Mouse (Mus musculus): ENCODE results near the gene Crcp. TPM values are rescaled to one million over a fixed set of nuclear protein-coding genes. Genes with fewer than 3 reads are reported as not detected.

Crcp gene
- polyA plus RNA-seq, 1 experiment from 2014 or later, result 50.7 TPM

- 76% methylated on average over 12 of the region's 12 CpGs for WGBS
- Histone ChIP-seq H3K9ac (ENCODE audit: low read length) (no peak overlapping the region), H3K27me3 (replicated peaks; ENCODE audit: control insufficient read depth, insufficient read depth, low read length) (no peaks in the 10 kb centered on the region)
These were observed 30.6 kb downstream of the Crcp start for GRCm38 (mm10) chr5:130059413-130060328.

GRCm38 (mm10) chr5:130060329-130060665, 31.2 kb downstream of the Crcp start:
- no peak for ATAC-seq
- Histone ChIP-seq H3K27ac (ENCODE audit: low read depth, low read length) (no peak overlapping the region), H3K4me1 (ENCODE audit: control insufficient read depth, insufficient read depth, low read length) (no peaks in the 10 kb centered on the region), H3K9ac (ENCODE audit: low read length) (no peak overlapping the region), H3K36me3 (ENCODE audit: control insufficient read depth, insufficient read depth, low read length) (peaks cover 23% of the 10 kb centered on the region), H3K4me3 (ENCODE audit: low read depth, low read length) (no peak overlapping the region), H3K9me3 (replicated peaks; ENCODE audit: control insufficient read depth, low read length) (no peaks in the 10 kb centered on the region), H3K4me2 (ENCODE audit: low read length) (no peak overlapping the region), H3K27me3 (replicated peaks; ENCODE audit: control insufficient read depth, insufficient read depth, low read length) (no peaks in the 10 kb centered on the region)
- no peak for DNase-seq (ENCODE audit: low spot score)
- 89% methylated on average over 4 of the region's 4 CpGs for WGBS

More at GRCm38 (mm10) chr5:130059413-130060328, 30.6 kb downstream of the Crcp start:
- Histone ChIP-seq H3K4me3 (ENCODE audit: low read depth, low read length) (no peak overlapping the region), H3K36me3 (ENCODE audit: control insufficient read depth, insufficient read depth, low read length) (peaks cover 23% of the 10 kb centered on the region), H3K4me1 (ENCODE audit: control insufficient read depth, insufficient read depth, low read length) (no peaks in the 10 kb centered on the region), H3K27ac (ENCODE audit: low read depth, low read length) (no peak overlapping the region), H3K4me2 (ENCODE audit: low read length) (no peak overlapping the region), H3K9me3 (replicated peaks; ENCODE audit: control insufficient read depth, low read length) (no peaks in the 10 kb centered on the region)
- DNase-seq (ENCODE audit: low spot score), result no peak
- 0 out of 2 replicates have a peak, but pooled peaks have one; percentile 23 for ATAC-seq

GRCm38 (mm10) chr5:130062096-130062495, 33.0 kb downstream of the Crcp start:
- no peak overlapping the region for H3K4me2 ChIP-seq (ENCODE audit: low read length)
- no peaks in the 10 kb centered on the region for H3K27me3 ChIP-seq (replicated peaks; ENCODE audit: control insufficient read depth, insufficient read depth, low read length)
- H3K4me3 ChIP-seq (ENCODE audit: low read depth, low read length), result no peak overlapping the region
- no peak overlapping the region for H3K9ac ChIP-seq (ENCODE audit: low read length)
- no peaks in the 10 kb centered on the region for H3K9me3 ChIP-seq (replicated peaks; ENCODE audit: control insufficient read depth, low read length)
- WGBS, result 82% methylated on average over 2 of the region's 2 CpGs
- H3K36me3 ChIP-seq (ENCODE audit: control insufficient read depth, insufficient read depth, low read length), result peaks cover 23% of the 10 kb centered on the region
- DNase-seq (ENCODE audit: low spot score) (no peak), ATAC-seq (no peak)
- H3K4me1 ChIP-seq (ENCODE audit: control insufficient read depth, insufficient read depth, low read length), result no peaks in the 10 kb centered on the region
- no peak overlapping the region; the same call in 1 of the 2 replicates for H3K27ac ChIP-seq (ENCODE audit: low read depth, low read length)

GRCm38 (mm10) chr5:130063760-130064159, 34.7 kb downstream of the Crcp start:
- no peak overlapping the region for H3K27ac ChIP-seq (ENCODE audit: low read depth, low read length)
- H3K27me3 ChIP-seq (replicated peaks; ENCODE audit: control insufficient read depth, insufficient read depth, low read length), result no peaks in the 10 kb centered on the region
- no peaks in the 10 kb centered on the region for H3K4me1 ChIP-seq (ENCODE audit: control insufficient read depth, insufficient read depth, low read length)
- H3K4me3 ChIP-seq (ENCODE audit: low read depth, low read length), result no peak overlapping the region
- H3K9ac ChIP-seq (ENCODE audit: low read length), result no peak overlapping the region
- WGBS, result 78% methylated on average over 2 of the region's 2 CpGs
- DNase-seq (ENCODE audit: low spot score), result no peak
- H3K36me3 ChIP-seq (ENCODE audit: control insufficient read depth, insufficient read depth, low read length), result peaks cover 23% of the 10 kb centered on the region
- no peaks in the 10 kb centered on the region for H3K9me3 ChIP-seq (replicated peaks; ENCODE audit: control insufficient read depth, low read length)
- no peak overlapping the region for H3K4me2 ChIP-seq (ENCODE audit: low read length)
- ATAC-seq, result no peak

GRCm38 (mm10) chr5:130065579-130065978, 36.5 kb downstream of the Crcp start:
- Histone ChIP-seq H3K9me3 (replicated peaks; ENCODE audit: control insufficient read depth, low read length) (no peaks in the 10 kb centered on the region), H3K4me2 (ENCODE audit: low read length) (no peak overlapping the region), H3K9ac (ENCODE audit: low read length) (no peak overlapping the region), H3K4me1 (ENCODE audit: control insufficient read depth, insufficient read depth, low read length) (no peaks in the 10 kb centered on the region), H3K27ac (ENCODE audit: low read depth, low read length) (no peak overlapping the region), H3K36me3 (ENCODE audit: control insufficient read depth, insufficient read depth, low read length) (peaks cover 7% of the 10 kb centered on the region), H3K4me3 (ENCODE audit: low read depth, low read length) (no peak overlapping the region), H3K27me3 (replicated peaks; ENCODE audit: control insufficient read depth, insufficient read depth, low read length) (no peaks in the 10 kb centered on the region)
- ATAC-seq (no peak), DNase-seq (ENCODE audit: low spot score) (no peak)
- 93% methylated on average over 1 of the region's 1 CpGs for WGBS

- no peak overlapping the region for H3K4me3 ChIP-seq (ENCODE audit: low read depth, low read length)
- no peak for ATAC-seq
- H3K4me2 ChIP-seq (ENCODE audit: low read length), result no peak overlapping the region
- no peak for DNase-seq (ENCODE audit: low spot score)
- H3K27me3 ChIP-seq (replicated peaks; ENCODE audit: control insufficient read depth, insufficient read depth, low read length), result no peaks in the 10 kb centered on the region
- H3K9me3 ChIP-seq (replicated peaks; ENCODE audit: control insufficient read depth, low read length), result no peaks in the 10 kb centered on the region
- H3K27ac ChIP-seq (ENCODE audit: low read depth, low read length), result no peak overlapping the region
- no peaks in the 10 kb centered on the region for H3K4me1 ChIP-seq (ENCODE audit: control insufficient read depth, insufficient read depth, low read length)
- 74% methylated on average over 3 of the region's 3 CpGs for WGBS
- no peak overlapping the region for H3K9ac ChIP-seq (ENCODE audit: low read length)
- H3K36me3 ChIP-seq (ENCODE audit: control insufficient read depth, insufficient read depth, low read length), result no peaks in the 10 kb centered on the region
These were observed 38.8 kb downstream of the Crcp start for GRCm38 (mm10) chr5:130067841-130068264.

GRCm38 (mm10) chr5:130073026-130073425, 43.9 kb downstream of the Crcp start, which contains the start of gene Tpst1:
Gene Tpst1 (plus strand): TSS chr5:130073326.
- H3K4me1 ChIP-seq (ENCODE audit: control insufficient read depth, insufficient read depth, low read length), result no peaks in the 10 kb centered on the region
- no peak within 1 kb of the TSS for H3K9ac ChIP-seq (ENCODE audit: low read length)
- no peak for ATAC-seq
- no peak for DNase-seq (ENCODE audit: low spot score)
- H3K4me2 ChIP-seq (ENCODE audit: low read length), result no peak within 1 kb of the TSS
- no peaks in the 10 kb centered on the region for H3K36me3 ChIP-seq (ENCODE audit: control insufficient read depth, insufficient read depth, low read length)
- no peak within 1 kb of the TSS for H3K4me3 ChIP-seq (ENCODE audit: low read depth, low read length)
- H3K27ac ChIP-seq (ENCODE audit: low read depth, low read length), result no peak within 1 kb of the TSS
- H3K27me3 ChIP-seq (replicated peaks; ENCODE audit: control insufficient read depth, insufficient read depth, low read length), result no peaks in the 10 kb centered on the region
- H3K9me3 ChIP-seq (replicated peaks; ENCODE audit: control insufficient read depth, low read length), result no peaks in the 10 kb centered on the region
- 89% methylated on average over 6 of the region's 6 CpGs for WGBS

GRCm38 (mm10) chr5:130074491-130074890, 45.4 kb downstream of the Crcp start:
- peaks cover 3% of the 10 kb centered on the region; the same call in 1 of the 2 replicates for H3K4me1 ChIP-seq (ENCODE audit: control insufficient read depth, insufficient read depth, low read length)
- no peak overlapping the region for H3K4me2 ChIP-seq (ENCODE audit: low read length)
- no peak for DNase-seq (ENCODE audit: low spot score)
- WGBS, result 70% methylated on average over 6 of the region's 6 CpGs
- H3K27ac ChIP-seq (ENCODE audit: low read depth, low read length), result no peak overlapping the region
- H3K27me3 ChIP-seq (replicated peaks; ENCODE audit: control insufficient read depth, insufficient read depth, low read length), result no peaks in the 10 kb centered on the region
- H3K9ac ChIP-seq (ENCODE audit: low read length), result no peak overlapping the region
- ATAC-seq, result no peak
- H3K36me3 ChIP-seq (ENCODE audit: control insufficient read depth, insufficient read depth, low read length), result no peaks in the 10 kb centered on the region
- H3K4me3 ChIP-seq (ENCODE audit: low read depth, low read length), result no peak overlapping the region
- no peaks in the 10 kb centered on the region for H3K9me3 ChIP-seq (replicated peaks; ENCODE audit: control insufficient read depth, low read length)

GRCm38 (mm10) chr5:130076396-130076795, 47.3 kb downstream of the Crcp start:
- DNase-seq (ENCODE audit: low spot score) (no peak), ATAC-seq (no peak)
- H3K27ac ChIP-seq (ENCODE audit: low read depth, low read length), result no peak overlapping the region
- no peaks in the 10 kb centered on the region for H3K27me3 ChIP-seq (replicated peaks; ENCODE audit: control insufficient read depth, insufficient read depth, low read length)
- peaks cover 3% of the 10 kb centered on the region; the same call in 1 of the 2 replicates for H3K4me1 ChIP-seq (ENCODE audit: control insufficient read depth, insufficient read depth, low read length)
- no peak overlapping the region for H3K4me2 ChIP-seq (ENCODE audit: low read length)
- H3K36me3 ChIP-seq (ENCODE audit: control insufficient read depth, insufficient read depth, low read length), result no peaks in the 10 kb centered on the region
- H3K4me3 ChIP-seq (ENCODE audit: low read depth, low read length), result no peak overlapping the region
- H3K9me3 ChIP-seq (replicated peaks; ENCODE audit: control insufficient read depth, low read length), result no peaks in the 10 kb centered on the region
- no peak overlapping the region for H3K9ac ChIP-seq (ENCODE audit: low read length)
- WGBS, result 64% methylated on average over 6 of the region's 6 CpGs

Measured in forebrain, embryonic 14.5 days (tissue).